Mouse (Mus musculus): Measurements from ENCODE around the gene Farp1. TPM values are rescaled to one million over a fixed set of nuclear protein-coding genes. Genes with fewer than 3 reads are reported as not detected.

Farp1 gene
- polyA plus RNA-seq, 1 experiment = 29.2 TPM

DNA sequence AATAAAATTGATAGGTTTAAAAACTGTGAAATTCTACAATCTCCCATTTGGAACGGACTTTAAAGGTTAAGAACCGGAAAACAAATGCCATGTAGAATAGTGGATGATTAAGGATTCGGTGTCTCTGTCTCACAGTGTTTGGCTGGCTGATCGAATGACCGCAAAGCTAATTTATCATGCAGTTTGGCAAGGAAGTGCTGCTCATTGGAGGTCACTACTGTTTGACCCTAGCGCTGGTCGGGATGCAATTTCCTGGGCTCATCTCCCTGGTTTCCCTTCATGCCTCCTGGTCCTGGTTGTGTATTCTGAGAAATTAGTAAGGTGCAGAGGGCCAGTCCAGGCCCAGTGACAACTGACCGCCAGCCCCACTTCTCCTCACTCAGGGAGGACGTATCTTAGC lies 145.6 kb downstream of the Farp1 start:
- H3K36me3 ChIP-seq (ENCODE audit: control insufficient read depth, insufficient read depth, low read length, poor library complexity, severe bottlenecking) = no peaks in the 10 kb centered on the region
- H3K4me3 ChIP-seq (ENCODE audit: low read depth, low read length) = no peak overlapping the region
- H3K27ac ChIP-seq (ENCODE audit: insufficient read depth, low read length) = no peak overlapping the region
- H3K9me3 ChIP-seq (replicated peaks; ENCODE audit: control insufficient read depth, insufficient read depth, low read length, poor library complexity, severe bottlenecking) = no peaks in the 10 kb centered on the region
- H3K4me1 ChIP-seq (ENCODE audit: control insufficient read depth, insufficient read depth, low read length) = no peaks in the 10 kb centered on the region
- no peaks in the 10 kb centered on the region for H3K27me3 ChIP-seq (ENCODE audit: control insufficient read depth, insufficient read depth, low read length, poor library complexity, severe bottlenecking)
- no peak overlapping the region for H3K9ac ChIP-seq (ENCODE audit: low read depth, poor library complexity, severe bottlenecking)
- no peak for TF ChIP-seq POLR2A (IDR thresholded peaks at IDR 0.05; ENCODE audit: insufficient read depth, low read length)
- TF ChIP-seq EP300 (IDR thresholded peaks at IDR 0.05; ENCODE audit: insufficient read depth, low read depth, low read length) = no peak
- no peak for TF ChIP-seq CTCF (IDR thresholded peaks at IDR 0.05; ENCODE audit: low read depth, low read length)

DNA sequence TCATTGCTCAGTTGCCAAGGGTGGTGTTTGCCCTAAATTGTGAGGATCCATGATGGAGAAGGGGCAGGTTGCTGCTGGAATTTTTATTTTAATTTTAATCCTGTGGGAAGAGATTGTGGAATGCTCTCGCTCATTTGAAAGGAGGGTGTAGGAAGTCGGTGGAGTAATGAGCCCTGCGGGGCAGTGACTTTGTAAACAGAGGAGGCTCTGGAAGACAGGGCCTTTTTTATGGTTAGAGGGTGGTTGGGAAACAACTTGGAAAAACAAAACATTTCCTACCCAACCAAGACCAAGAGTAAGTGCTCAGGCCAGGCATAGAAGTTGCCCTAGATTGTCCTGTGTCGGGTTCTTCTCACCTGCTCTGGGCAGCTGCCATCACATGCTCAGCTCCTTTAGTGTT lies 146.8 kb downstream of the Farp1 start:
- no peaks in the 10 kb centered on the region for H3K36me3 ChIP-seq (ENCODE audit: control insufficient read depth, insufficient read depth, low read length, poor library complexity, severe bottlenecking)
- TF ChIP-seq POLR2A (IDR thresholded peaks at IDR 0.05; ENCODE audit: insufficient read depth, low read length) (no peak), CTCF (IDR thresholded peaks at IDR 0.05; ENCODE audit: low read depth, low read length) (no peak), EP300 (IDR thresholded peaks at IDR 0.05; ENCODE audit: insufficient read depth, low read depth, low read length) (no peak)
- no peak overlapping the region for H3K27ac ChIP-seq (ENCODE audit: insufficient read depth, low read length)

DNA sequence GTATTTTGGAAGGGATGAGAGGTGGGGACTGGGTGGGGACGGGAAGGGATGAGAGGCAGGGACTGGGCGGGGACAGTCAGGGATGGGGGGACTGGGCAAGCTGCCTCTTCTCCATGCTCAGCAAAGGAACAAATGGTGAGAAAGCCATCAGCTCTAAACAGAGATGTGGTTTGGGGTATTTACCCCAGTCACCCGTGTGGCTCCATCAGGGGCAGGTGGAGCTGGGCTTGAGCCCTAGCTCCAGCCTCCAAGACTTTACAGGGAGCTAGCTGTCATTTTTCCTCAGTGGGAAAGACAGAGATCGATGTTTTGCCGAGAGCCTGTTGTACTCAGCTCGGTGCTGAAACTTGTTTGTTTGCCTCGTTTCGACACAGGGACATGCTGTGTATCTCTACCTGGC lies 148.0 kb downstream of the Farp1 start:
- Histone ChIP-seq H3K9ac (ENCODE audit: low read depth, poor library complexity, severe bottlenecking) (no peak overlapping the region), H3K9me3 (replicated peaks; ENCODE audit: control insufficient read depth, insufficient read depth, low read length, poor library complexity, severe bottlenecking) (no peaks in the 10 kb centered on the region), H3K27me3 (ENCODE audit: control insufficient read depth, insufficient read depth, low read length, poor library complexity, severe bottlenecking) (no peaks in the 10 kb centered on the region), H3K4me1 (ENCODE audit: control insufficient read depth, insufficient read depth, low read length) (no peaks in the 10 kb centered on the region), H3K36me3 (ENCODE audit: control insufficient read depth, insufficient read depth, low read length, poor library complexity, severe bottlenecking) (no peaks in the 10 kb centered on the region), H3K27ac (ENCODE audit: insufficient read depth, low read length) (no peak overlapping the region), H3K4me3 (ENCODE audit: low read depth, low read length) (no peak overlapping the region)
- no peak for TF ChIP-seq POLR2A (IDR thresholded peaks at IDR 0.05; ENCODE audit: insufficient read depth, low read length)
- no peak for TF ChIP-seq CTCF (IDR thresholded peaks at IDR 0.05; ENCODE audit: low read depth, low read length)
- TF ChIP-seq EP300 (IDR thresholded peaks at IDR 0.05; ENCODE audit: insufficient read depth, low read depth, low read length) = no peak

More for the DNA sequence above, 146.8 kb downstream of the Farp1 start:
- no peak overlapping the region for H3K4me3 ChIP-seq (ENCODE audit: low read depth, low read length)
- no peaks in the 10 kb centered on the region for H3K4me1 ChIP-seq (ENCODE audit: control insufficient read depth, insufficient read depth, low read length)
- H3K9ac ChIP-seq (ENCODE audit: low read depth, poor library complexity, severe bottlenecking) = no peak overlapping the region
- no peaks in the 10 kb centered on the region for H3K27me3 ChIP-seq (ENCODE audit: control insufficient read depth, insufficient read depth, low read length, poor library complexity, severe bottlenecking)
- H3K9me3 ChIP-seq (replicated peaks; ENCODE audit: control insufficient read depth, insufficient read depth, low read length, poor library complexity, severe bottlenecking) = no peaks in the 10 kb centered on the region

DNA sequence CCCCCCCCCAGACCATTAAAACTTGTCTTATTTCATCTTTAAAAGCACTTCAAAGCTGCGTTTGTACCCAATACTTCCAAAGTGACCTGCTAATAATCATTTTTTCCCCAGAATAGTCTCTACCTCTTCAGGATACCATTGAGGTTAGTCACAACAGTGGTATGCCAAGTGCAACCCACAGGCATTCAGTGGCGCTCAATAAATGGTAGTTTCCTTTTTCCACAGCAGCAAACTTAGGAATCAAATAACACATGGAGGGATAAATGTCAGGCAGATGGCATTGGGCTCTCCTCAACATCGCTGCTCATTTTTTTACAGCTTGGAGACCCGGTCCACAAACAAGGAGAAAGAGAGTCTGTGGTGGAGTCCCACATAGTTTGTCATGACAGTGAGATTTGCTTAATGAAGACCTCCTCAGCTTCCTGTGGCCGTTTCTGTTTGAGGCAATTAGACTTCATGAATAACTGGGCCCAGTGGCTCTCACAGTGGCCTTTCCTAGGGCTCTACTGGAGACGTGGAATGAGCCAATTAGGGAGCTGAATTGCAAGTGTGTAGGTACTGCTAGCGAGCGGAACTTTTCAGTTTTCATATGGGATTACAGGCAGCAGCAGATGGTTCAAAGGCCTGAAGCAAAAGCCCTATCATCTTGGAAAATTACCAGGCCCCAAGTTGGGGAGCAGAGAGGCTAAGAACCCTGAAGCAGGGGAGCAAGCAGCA lies 148.6 kb downstream of the Farp1 start:
- H3K9me3 ChIP-seq (replicated peaks; ENCODE audit: control insufficient read depth, insufficient read depth, low read length, poor library complexity, severe bottlenecking) = no peaks in the 10 kb centered on the region
- TF ChIP-seq CTCF (IDR thresholded peaks at IDR 0.05; ENCODE audit: low read depth, low read length) = no peak
- TF ChIP-seq POLR2A (IDR thresholded peaks at IDR 0.05; ENCODE audit: insufficient read depth, low read length) = no peak
- TF ChIP-seq EP300 (IDR thresholded peaks at IDR 0.05; ENCODE audit: insufficient read depth, low read depth, low read length) = no peak
- H3K4me3 ChIP-seq (ENCODE audit: low read depth, low read length) = no peak overlapping the region
- no peak overlapping the region for H3K9ac ChIP-seq (ENCODE audit: low read depth, poor library complexity, severe bottlenecking)
- no peaks in the 10 kb centered on the region for H3K36me3 ChIP-seq (ENCODE audit: control insufficient read depth, insufficient read depth, low read length, poor library complexity, severe bottlenecking)
- H3K27ac ChIP-seq (ENCODE audit: insufficient read depth, low read length) = no peak overlapping the region
- no peaks in the 10 kb centered on the region for H3K27me3 ChIP-seq (ENCODE audit: control insufficient read depth, insufficient read depth, low read length, poor library complexity, severe bottlenecking)
- H3K4me1 ChIP-seq (ENCODE audit: control insufficient read depth, insufficient read depth, low read length) = no peaks in the 10 kb centered on the region

DNA sequence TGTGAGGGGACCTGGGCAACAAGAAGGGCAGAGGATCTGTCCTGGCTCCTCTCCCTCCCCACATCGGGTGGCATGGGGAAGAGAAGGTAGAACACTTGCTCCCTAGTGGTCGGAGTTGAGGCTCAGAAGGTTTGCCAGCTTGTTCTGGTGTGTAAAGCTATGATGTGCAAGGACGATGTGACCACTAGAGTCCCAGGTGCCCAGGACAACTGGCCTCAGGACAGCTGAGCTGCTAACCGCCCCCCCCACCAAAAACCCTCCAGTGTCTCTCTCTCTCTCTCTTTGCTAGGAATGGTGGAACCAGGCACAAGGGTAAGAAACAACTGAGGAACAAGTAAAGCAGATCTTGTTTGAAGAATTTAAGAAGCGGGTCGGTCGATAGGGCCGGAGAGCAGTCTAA lies 149.4 kb downstream of the Farp1 start:
- H3K4me3 ChIP-seq (ENCODE audit: low read depth, low read length) = no peak overlapping the region
- H3K9me3 ChIP-seq (replicated peaks; ENCODE audit: control insufficient read depth, insufficient read depth, low read length, poor library complexity, severe bottlenecking) = no peaks in the 10 kb centered on the region
- TF ChIP-seq CTCF (IDR thresholded peaks at IDR 0.05; ENCODE audit: low read depth, low read length) (no peak), EP300 (IDR thresholded peaks at IDR 0.05; ENCODE audit: insufficient read depth, low read depth, low read length) (no peak), POLR2A (IDR thresholded peaks at IDR 0.05; ENCODE audit: insufficient read depth, low read length) (no peak)
- H3K27ac ChIP-seq (ENCODE audit: insufficient read depth, low read length) = no peak overlapping the region
- H3K36me3 ChIP-seq (ENCODE audit: control insufficient read depth, insufficient read depth, low read length, poor library complexity, severe bottlenecking) = no peaks in the 10 kb centered on the region
- no peak overlapping the region for H3K9ac ChIP-seq (ENCODE audit: low read depth, poor library complexity, severe bottlenecking)
- H3K27me3 ChIP-seq (ENCODE audit: control insufficient read depth, insufficient read depth, low read length, poor library complexity, severe bottlenecking) = no peaks in the 10 kb centered on the region
- H3K4me1 ChIP-seq (ENCODE audit: control insufficient read depth, insufficient read depth, low read length) = no peaks in the 10 kb centered on the region

DNA sequence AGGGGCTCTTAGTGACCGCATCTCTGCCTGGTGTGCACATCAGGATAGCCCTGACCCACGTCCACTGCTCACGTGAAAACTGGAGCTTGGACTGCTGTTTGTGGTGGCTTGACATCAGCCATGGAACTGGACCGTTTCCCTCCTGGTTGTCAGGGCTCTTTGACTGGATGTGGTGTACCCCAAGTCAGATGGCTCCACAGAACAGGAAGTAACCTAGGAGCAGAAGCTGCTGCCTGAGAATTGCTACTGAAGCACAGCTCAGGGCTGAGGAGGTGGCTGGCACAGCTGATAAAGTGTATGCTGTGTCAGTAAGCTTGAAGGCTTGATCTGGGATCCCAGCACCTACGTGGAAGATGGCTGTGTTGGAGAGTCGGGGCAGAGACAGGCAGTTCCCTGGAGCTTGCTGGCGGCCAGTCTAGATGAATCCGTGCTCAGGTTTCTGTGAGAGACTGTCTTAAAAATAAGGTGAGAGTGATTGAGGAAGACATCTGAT lies 151.4 kb downstream of the Farp1 start:
- H3K9me3 ChIP-seq (replicated peaks; ENCODE audit: control insufficient read depth, insufficient read depth, low read length, poor library complexity, severe bottlenecking) = no peaks in the 10 kb centered on the region
- H3K27me3 ChIP-seq (ENCODE audit: control insufficient read depth, insufficient read depth, low read length, poor library complexity, severe bottlenecking) = no peaks in the 10 kb centered on the region
- H3K4me1 ChIP-seq (ENCODE audit: control insufficient read depth, insufficient read depth, low read length) = no peaks in the 10 kb centered on the region
- H3K9ac ChIP-seq (ENCODE audit: low read depth, poor library complexity, severe bottlenecking) = no peak overlapping the region
- no peak overlapping the region for H3K27ac ChIP-seq (ENCODE audit: insufficient read depth, low read length)
- no peak overlapping the region for H3K4me3 ChIP-seq (ENCODE audit: low read depth, low read length)
- TF ChIP-seq POLR2A (IDR thresholded peaks at IDR 0.05; ENCODE audit: insufficient read depth, low read length) (no peak), EP300 (IDR thresholded peaks at IDR 0.05; ENCODE audit: insufficient read depth, low read depth, low read length) (no peak), CTCF (IDR thresholded peaks at IDR 0.05; ENCODE audit: low read depth, low read length) (no peak)
- no peaks in the 10 kb centered on the region for H3K36me3 ChIP-seq (ENCODE audit: control insufficient read depth, insufficient read depth, low read length, poor library complexity, severe bottlenecking)
